Mouse (Mus musculus) testis, postnatal 10 days (tissue): ENCODE measurements around the gene Fam20b.

ENCODE experiments used
- DNase-seq: peaks from one replicate; pipeline ENCODE4 v3.0.0; 2021; ENCODE audit warnings: low spot score

Fam20b gene

DNA sequence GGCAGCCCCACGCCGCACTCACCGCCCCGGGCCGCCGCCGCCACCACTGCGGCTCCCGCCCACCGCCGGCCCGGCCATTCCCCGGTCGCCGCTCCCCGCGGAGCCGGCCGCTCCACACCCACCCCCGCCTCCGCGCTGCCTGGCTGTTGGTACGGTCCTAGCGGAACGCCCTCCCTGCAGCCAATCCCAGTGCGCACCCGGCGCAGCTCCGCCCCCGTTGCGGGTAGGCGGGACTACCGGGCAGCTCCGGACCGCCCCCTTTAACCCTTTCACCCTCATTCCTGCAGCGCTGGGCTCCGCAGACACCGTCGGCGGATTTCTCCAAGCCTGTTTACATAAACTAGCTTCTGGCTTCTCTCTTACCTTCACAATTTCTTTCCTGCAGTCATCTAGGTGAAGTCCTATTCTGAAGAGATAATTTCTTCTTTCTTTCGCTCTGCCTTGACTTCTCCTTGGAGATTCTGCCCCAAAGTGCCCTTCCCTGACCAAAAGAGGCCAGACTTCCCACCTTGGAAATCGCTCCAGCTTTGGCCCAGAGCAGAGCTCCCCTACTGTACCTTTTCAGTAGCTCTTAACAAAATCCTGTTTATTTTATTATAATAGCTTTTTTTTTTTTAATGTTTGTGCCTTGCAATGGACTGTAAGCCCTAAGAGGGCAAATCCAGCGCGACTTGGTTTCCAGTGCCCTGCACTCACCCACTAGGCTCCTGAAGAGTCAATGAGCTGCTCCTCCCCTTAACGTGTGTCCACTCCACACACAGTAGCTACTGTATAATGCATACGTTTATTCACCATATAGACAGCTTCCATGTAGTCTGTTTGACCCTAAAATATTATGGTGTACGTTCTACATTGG is at the start of gene Fam20b:
Gene Fam20b, minus strand, starts transcription at position 137 of the 856 bp plus-strand sequence.
- peak; percentile 99 for DNase-seq

DNA sequence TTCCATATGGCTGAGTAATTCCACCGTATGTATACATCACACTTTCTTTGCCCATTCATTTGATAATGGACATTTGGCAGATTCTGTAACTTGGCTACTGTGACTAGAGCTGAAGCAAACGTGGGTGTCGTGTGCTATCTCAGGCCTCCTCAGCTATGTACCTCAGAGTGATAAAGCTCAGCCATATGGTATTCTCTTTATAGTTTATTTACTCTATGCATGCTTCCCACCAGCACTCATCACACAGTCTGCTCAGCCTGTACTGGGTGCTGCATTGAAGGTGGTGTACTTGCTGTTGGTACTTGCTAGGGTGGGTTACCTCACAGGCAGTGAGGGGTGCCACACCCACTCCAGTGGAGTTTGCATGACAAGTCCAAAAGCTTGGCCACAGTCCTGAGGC is 46.4 kb upstream of the Fam20b start:
- no peak for DNase-seq

DNA sequence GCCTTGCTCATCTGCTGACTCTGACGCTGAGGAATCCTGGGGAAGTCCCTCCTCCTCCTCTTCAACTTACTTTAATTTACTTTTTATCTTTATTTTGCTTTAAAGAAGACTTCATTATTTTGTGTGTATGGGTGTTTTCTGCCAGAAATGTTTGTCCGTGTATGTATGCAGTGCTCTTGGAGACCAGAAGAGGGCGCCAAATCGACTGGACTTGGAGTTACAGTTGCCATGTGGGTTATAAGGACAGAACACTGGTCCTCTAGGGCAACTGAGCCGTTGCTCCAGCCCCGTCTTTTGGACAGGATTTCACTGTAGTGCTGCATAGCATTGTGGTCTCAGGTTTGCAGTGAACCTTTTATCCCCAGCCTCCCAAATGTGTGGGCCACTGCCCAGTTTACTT is 45.7 kb upstream of the Fam20b start:
- no peak for DNase-seq

DNA sequence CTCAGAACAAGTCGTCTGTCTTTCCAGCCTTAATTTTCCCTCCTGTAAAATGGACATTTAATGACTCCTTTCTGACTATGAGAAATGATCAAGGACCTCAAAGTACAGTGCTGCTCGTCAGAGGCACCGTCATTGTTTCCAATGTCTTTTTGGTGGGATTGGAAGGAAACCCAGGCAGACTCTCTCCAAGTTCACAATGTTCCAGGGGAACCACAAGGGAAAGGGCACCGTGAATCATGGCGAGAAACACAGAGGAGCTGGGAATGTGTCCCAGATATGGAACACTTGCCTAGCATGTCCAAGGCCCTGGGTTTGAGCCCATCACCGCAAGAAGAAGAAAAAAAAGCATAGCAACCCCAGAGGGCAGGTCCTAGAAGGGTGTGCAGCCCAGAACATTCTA is 44.4 kb upstream of the Fam20b start:
- no peak for DNase-seq

DNA sequence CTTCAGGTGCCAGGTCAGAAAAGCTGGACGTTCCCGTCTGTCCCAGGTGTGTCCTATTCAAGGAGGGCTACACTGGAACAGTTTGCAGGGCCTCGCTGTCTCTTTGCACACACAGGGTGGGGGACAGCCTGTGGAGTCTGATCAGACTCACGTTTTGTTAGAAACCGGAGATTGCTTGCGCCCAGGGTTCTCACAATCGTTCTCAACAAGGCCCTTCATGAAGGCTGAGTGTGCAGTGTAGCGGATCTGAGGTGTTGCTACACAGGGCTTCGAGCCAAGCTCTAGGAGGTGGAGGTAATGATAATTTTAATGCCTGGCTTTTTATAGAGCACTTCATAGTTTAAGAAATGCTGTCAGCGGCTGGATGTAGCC is 42.5 kb upstream of the Fam20b start:
- DNase-seq = no peak

DNA sequence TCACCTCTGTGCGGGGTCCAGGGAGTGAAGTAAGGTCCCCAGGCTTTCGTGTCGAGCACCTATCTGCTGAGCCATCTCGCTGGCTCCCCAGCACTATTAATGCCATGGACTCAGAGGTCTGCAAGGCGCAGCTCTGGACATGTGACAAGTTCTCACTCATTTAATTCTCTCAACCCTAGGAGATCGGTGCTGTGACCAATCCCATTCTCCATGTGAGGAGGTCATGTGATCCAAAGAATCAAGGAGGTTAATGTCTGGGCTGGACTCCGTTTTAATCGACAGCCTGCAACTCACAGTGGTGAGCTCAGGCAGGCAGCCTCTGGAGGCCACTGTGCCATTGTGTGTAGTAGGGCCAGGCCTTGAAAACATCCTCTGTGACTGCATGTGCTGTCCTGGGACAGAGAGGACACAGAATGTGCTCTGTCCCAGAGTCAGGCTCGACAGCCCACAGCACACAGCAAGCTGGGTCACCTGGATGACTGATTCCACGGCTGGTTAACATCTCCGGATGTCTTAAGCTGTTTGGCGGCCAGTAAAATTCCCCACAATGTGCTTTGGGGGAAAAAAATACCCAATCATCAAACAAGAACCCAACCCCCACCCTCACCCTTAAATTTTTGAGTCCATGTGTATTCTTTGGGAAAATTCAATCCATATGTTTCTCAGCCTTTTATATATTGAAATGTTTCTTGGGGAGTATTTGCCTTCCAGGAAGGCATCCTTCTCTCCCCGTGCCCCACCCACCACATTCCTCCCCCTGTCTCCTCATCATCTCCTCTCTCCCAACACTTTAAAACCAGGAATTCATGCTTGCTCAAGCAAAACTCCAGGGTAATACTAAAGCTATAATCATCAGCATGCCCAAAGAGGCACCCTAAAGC is 41.9 kb upstream of the Fam20b start:
- no peak for DNase-seq

DNA sequence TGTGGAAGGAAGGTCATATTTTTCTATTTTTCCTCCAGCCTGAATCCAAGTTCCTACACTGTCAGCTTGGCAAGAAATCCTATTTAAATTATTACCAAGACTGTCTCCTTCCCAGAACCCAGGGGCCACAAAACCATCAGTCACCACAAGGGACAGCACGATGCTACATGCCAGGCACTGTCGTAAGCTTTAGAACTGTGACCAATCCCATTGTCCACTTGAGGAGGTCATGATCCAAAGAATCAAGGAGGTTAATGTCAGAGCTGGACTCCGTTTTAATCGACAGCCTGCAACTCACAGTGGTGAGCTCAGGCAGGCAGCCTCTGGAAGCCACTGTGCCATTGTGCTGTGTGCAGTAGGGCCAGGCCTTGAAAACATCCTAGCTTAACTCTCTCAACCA is 39.4 kb upstream of the Fam20b start:
- no peak for DNase-seq

DNA sequence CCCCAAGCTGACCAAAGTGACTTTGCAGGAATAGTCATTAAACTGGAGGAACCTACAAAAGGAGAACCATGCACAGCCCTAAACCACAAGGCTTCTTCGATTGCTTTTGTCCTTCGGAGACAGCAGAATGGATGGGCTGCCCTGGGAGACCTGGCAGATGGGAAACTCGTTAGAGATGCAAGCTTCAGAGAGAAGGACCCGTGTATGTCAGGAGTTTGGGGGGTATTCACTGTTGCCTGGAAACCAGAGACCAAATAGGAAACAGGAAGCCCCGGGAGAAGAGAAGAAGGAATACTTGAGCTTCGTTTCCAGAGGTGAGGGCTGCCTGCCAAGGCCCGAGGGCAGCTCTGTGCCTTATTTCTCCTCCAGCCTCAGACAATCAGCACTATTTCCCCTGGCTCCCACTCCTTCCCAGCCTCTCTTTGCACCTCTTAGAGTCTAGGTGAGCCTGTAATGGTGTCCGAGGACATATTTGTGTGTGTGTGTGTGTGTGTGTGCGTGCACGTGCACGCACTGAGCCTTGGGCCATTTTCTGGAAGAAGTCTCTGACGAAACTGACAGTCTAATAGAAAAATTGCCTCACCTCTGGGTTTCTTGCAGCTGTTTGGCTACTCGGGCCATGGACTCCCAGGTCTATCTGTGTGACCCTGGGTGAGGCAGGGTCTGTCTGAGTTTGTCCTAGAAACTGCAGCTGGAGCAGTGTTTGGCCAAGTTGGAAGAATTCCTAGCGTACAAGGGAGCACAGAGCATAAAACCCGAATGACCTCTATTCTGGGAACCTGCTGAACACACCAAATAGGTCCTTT is 35.9 kb upstream of the Fam20b start:
- no peak for DNase-seq

DNA sequence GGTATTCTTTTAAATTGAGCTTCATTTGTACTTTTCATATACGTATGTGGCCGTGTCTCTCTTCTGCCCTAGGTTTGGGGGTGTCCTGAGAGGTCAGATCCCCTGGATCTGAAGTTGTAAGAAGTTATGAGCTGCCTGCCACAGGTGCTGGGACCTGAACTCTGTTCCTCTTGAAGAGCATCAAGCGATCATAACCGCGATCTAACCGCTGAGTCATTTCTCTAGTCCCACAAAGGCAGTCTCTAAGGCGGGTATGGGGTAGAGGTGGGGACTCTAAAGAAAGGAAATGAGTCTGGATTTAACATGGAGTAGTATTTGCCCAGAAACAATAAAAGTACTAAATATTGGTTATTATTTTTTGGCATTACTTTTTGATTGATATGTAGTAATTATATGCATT is 34.1 kb upstream of the Fam20b start:
- DNase-seq = no peak

DNA sequence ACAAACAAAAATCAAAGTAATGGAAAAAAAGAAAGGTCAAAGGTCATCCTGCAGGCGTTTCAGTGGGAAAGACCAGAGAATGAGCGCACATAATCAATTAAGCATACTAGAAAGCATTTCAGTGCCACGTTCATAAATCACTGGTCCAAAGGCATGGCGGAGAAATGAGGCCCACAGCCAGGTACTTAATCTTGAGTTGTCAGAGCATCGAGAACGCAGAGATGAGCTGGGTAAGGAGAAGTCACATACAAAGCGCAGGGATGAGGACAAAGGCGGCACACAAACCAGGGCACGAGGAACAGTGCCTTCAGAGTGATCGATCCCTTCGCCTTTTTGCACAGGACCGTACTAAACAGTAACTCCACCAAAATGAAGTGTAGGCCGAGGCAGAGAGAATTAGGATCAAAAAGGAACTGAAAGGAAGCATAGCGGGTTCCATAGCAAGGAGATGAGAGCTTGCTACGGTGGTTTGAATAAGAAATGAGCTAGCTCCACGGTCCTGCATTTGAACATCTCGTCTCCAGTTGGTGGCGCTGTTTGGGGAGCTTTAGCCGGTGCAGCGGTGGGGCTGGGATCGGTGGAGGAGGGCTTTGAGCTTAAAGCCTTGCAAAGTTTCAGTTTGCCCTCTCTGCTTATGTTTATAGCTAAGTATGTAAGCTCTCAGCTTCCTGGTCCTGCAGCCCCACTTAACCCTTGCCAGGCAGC is 33.3 kb upstream of the Fam20b start:
- peak; percentile 89 for DNase-seq

DNA sequence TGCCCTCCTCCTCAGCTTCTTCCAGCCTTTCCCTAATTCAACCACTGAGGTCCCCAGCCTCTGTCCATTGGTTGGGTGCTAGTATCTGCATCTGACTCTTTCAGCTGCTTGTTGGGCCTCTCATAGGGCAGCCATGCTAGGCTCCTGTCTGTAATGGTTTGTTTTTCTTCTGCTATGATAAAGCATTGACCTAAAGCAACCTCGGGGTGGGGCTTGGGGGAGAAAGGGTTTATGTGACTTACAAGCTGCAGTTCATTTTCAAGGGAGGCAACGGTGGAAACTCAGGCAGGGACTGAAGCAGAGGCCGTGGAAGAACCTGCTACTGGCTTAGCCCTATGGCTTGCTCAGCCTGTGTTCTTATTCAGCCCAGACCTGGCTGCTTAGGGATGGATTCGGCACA is 31.4 kb upstream of the Fam20b start:
- DNase-seq = no peak

DNA sequence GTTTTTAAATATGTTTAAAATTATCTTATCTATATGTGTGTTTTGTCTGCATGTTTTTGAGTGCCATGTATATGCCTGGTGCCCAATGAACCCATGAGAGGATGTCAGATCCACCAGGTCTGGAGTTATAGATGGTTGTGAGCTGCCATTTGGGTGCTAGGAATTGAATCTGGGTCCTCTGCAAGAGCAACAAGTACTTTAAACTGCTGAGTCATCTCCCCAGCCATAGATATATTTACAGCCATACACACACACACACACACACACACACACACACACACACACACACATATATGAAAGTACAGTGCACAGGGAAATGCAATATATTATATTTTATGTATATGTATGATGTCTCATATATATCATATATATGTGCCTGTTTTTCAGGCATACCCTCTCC is 30.2 kb upstream of the Fam20b start:
- no peak for DNase-seq

DNA sequence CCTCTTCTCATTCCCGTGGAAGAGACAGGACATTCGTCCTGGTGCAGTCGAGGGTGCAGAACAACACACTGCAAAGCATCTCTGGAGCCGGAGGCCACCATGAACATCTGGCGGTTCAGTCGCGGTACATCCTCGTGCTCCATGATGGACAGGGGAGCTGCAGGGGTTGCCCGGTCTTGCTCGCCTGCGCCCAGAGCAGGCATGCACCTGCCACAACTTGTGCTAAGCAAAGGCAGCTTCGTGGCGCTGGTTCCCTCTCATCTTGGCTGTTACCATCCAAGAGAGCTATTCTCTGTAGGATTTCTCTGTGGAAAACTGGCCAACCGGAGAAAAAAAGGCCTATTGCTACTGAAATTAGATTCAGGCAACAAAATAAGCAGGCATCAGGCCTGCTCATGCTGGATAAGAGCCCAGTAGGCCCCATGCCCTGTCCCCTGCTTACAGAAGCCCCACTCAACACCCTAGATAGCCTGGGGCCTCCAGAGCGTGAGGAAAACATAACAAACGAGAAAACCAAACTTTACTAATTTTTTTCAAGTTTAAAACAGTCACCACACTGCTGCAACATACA is 29.6 kb upstream of the Fam20b start:
- DNase-seq = no peak

DNA sequence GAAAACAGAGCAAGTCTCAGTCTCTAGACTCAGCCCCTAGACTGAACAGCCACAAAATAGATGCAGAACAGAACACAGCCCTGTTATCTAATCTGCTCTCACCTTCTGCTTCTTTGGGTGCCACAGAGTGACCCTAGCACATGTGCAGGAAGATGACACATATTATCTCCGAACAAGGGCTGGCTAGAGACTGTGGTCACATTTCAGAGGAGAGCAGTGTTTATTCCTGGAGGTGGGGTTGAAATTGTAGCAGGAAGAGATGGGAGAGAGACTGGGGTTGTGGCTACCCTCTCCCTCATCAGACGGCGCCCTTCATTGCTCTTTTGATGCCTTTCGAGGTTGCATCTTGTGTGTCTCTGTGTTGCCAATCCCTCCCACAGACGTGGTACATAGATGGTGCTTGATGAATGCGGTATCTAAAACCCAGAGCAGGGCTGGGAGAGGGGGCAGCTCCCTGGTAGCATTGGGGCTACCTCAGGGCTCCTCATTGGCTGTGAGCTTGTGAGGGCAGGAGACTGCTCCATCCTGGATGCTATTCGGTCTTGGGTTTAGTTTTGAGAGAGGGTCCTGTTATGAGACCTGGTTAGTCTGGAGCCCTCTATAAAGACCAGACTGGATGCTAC is 26.4 kb upstream of the Fam20b start:
- DNase-seq = no peak

DNA sequence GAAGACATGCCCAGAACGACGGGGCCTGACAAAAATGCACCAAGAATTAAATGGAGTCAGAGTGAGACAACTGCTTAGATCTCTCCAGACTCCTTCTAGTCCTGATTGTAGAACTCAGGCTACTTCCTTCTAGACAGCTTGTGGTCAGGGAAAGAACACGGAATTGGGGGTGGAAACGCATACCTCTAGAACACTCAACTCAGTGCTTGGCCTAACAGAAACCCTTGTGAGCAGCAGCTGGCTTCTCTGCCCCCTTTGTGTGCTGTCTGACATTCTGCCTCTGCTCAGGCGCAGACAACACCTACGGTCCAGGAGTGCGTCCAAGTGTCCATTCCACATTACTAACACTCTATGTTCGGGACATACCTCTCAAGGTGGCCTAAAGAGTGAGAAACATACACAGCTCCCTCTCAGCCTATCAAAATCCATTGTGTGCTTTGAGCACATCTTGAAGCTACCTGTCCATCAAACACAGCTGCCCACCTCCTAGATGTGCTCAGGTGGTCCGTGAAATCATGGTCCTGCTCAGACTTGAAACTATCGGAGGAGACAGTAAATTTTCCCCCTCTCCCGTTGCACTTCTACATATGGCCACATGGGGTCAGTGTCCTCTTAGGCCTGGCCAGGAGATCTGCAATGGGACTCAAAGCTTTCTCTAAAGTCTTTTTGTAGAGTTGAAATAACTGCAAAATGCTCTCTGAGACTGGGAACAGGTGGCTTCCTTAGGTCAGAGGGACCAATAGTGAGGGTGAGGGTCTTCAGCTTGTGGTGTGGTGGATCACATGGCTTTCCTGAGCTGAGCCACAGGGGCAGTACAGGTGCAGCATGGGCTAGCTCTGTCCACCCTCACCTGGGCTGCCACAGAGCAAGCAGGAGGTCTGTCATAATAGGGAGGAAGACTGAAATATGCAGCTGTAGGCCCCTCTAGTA is 22.9 kb upstream of the Fam20b start:
- DNase-seq = peak; percentile 69

DNA sequence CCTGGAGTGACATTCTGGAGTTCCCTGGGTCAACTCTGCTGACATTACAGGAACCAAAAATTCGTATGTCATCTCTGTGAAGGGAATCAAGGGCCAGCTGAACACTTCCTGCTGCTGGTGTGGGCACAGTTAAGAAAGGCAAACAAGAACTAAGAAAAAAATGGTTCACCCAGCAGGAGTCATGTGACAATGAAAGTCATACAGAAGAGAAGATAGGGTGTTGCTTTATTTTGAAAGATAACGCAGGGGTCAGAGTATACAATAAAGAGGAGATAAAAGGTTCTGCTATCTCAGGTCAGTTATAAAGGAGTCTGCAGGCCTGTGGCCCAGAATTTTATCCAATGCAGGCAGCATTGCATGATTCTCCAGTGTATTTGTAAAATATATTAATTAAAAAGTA is 16.9 kb upstream of the Fam20b start:
- DNase-seq = no peak

DNA sequence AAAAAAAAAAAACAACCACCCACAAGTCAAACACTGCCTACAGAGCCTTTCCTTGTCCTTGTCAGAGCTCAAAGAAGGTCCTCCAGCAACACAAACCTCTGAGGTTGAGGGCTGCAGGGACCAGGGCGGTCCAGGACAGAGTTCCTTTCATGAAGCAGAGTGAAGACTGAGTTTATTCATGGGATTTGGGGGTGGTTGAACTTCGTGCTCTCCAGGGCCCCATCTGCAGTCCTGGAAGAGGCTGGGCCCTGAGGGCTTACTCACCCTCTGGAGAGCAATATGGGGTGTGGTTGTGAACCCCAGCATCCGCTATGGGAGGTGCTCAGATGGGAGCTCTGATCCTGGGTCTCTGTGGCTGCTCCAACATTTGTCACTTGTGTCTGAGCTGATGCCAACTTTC is 15.1 kb upstream of the Fam20b start:
- no peak for DNase-seq

DNA sequence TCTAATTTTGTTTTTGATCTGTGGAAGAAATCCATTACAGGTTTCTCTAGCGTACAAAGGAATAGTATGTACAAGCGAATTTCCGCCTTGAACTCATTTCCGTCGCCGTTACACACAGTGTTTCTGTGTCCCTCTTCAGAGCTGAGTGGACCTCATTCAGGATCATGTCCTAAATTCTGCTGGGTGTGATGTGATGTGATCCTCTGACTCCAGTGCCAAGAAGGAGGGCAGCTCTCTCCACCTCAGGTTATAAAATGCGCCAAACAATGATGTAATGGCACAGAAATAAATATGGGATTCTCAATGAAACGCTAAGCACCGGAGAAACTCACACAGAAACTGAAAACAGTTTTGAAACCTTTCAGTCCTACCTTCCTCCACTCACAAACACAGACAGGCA is 14.7 kb upstream of the Fam20b start:
- no peak for DNase-seq

DNA sequence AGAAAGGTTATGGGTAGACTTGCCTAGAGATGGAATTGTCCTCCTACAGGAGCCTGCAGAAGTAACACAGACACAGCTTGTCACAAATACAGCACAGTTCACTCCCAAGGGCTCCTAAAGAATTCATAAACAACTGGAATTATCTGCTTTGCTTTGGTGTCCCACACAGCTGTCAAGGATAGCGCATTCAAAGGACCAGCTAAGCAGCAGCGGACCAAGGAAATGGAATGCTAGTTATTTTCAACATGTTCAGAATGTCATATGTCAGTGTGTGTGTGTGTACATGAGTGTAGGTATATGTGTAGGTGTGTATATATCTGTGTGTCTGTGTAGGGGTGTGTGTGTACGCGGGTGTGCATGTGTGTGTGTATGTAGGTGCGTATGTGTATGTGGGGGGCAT is 14.1 kb upstream of the Fam20b start:
- no peak for DNase-seq

DNA sequence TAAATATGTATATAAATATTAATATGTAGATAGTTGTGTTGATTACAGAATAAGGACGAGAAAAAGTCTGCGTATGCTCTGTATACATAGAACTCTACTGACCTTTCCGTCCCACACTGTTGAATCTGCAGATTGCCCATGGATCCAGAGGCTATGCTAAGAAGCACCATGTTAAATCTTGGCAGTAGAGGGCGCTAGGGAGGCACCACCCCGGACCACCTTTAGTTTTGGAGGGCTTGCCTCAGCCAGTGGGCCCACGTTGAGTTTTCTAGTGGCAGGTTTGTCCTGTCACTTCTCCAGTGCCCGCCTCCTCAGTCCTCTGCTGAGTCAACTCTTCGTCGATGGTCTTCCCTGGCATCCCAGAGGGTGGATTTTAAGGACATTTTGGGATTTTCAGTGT is 11.9 kb upstream of the Fam20b start:
- DNase-seq = no peak
